Comparison of ENCODE assay signal across 15 mouse cellular contexts in genomic region chr11:98599291-98599690, GRCm38 (mm10). TPM values are rescaled to one million over a fixed set of nuclear protein-coding genes. Genes with fewer than 3 reads are reported as not detected.
DNase-seq lines count a peak whose midpoint lies in the region; ATAC-seq and TF ChIP-seq lines count a peak whose summit lies in the region.
"Had no signal": no experiment of that assay in that cellular context is flagged by ENCODE, and none has a peak within 500 bp of the region (broad histone marks: within the 10 kb centered on the region; RNA-seq: fewer than 3 reads in every experiment).

No protein-coding gene starts in this region.

- in situ Hi-C loops in ES-E14 (cut with MboI; ENCODE audit: low sequenced_read_pairs in 2 of 2, unreplicated experiment in 2 of 2): no loop called here

- WGBS in hindbrain, postnatal 0 days: 31% methylated on average over 18 of the region's 18 CpGs
- WGBS in hindbrain, embryonic 11.5 days: 36% methylated on average over 18 of the region's 18 CpGs

- H3K4me1 ChIP-seq in hindbrain, postnatal 0 days (ENCODE audit: insufficient read depth, low read length): peaks cover 4% of the 10 kb centered on the region; the same call in 1 of the 2 replicates
- H3K4me1 ChIP-seq in hindbrain, embryonic 11.5 days (replicated peaks; ENCODE audit: control insufficient read depth, insufficient read depth, low read length): no peaks in the 10 kb centered on the region
- H3K4me1 ChIP-seq in ES-E14 (ENCODE audit: control insufficient read depth in 2 of 2, insufficient read depth in 2 of 2, low read length in 2 of 2, poor library complexity in 1 of 2): peaks cover 0 to 3% of the 10 kb centered on the region in 2 experiments; a peak in 2 of 4 replicates

- peak overlapping the region; percentile 38 for H3K4me2 ChIP-seq in hindbrain, postnatal 0 days (ENCODE audit: low read depth, low read length)
- no peak overlapping the region for H3K4me2 ChIP-seq in hindbrain, embryonic 11.5 days (replicated peaks; ENCODE audit: low read depth, low read length)

- peak; percentile 3 for DNase-seq in gastrocnemius, postnatal 25 days
- no peak for DNase-seq in gastrocnemius, postnatal 14 days
- peak; percentile 11 for DNase-seq in hindbrain, postnatal 0 days (ENCODE audit: low spot score)
- DNase-seq in hindbrain, embryonic 11.5 days (ENCODE audit: low spot score): no peak
- DNase-seq in ES-E14 (ENCODE audit: low read depth, low spot score): no peak
- DNase-seq in left cerebral cortex, postnatal 36 days (ENCODE audit: low spot score in 2 of 2): no peak
- no peak for DNase-seq in adrenal gland, postnatal 36 days
- DNase-seq: kidney, postnatal 14 days; layer of hippocampus, postnatal 36 days; retina, postnatal 1 day; thymus, postnatal 36 days had no signal

- H3K27ac ChIP-seq in hindbrain, postnatal 0 days: no peak overlapping the region
- H3K27ac ChIP-seq in hindbrain, embryonic 11.5 days (ENCODE audit: low read depth, low read length): no peak overlapping the region
- H3K27ac ChIP-seq in ES-E14 (ENCODE audit: insufficient read depth, low read depth, low read length, poor library complexity, severe bottlenecking): no peak overlapping the region

- no peak overlapping the region for H3K9ac ChIP-seq in hindbrain, postnatal 0 days (replicated peaks; ENCODE audit: low read length)
- H3K9ac ChIP-seq in hindbrain, embryonic 11.5 days (ENCODE audit: low read depth, low read length): no peak overlapping the region
- no peak overlapping the region for H3K9ac ChIP-seq in ES-E14 (ENCODE audit: insufficient read depth, low read depth, low read length, poor library complexity, severe bottlenecking)

- H3K36me3 ChIP-seq in hindbrain, postnatal 0 days (ENCODE audit: insufficient read depth, low read length): no peaks in the 10 kb centered on the region
- H3K36me3 ChIP-seq in hindbrain, embryonic 11.5 days (ENCODE audit: control insufficient read depth, insufficient read depth, low read length): no peaks in the 10 kb centered on the region
- no peaks in the 10 kb centered on the region for H3K36me3 ChIP-seq in ES-E14 (ENCODE audit: control insufficient read depth, insufficient read depth, low read length, poor library complexity, severe bottlenecking)

- no peaks in the 10 kb centered on the region for H3K9me3 ChIP-seq in hindbrain, postnatal 0 days (ENCODE audit: low read length)
- H3K9me3 ChIP-seq in hindbrain, embryonic 11.5 days (ENCODE audit: control insufficient read depth, low read length): no peaks in the 10 kb centered on the region
- H3K9me3 ChIP-seq in ES-E14 (ENCODE audit: control insufficient read depth, insufficient read depth, low read depth, low read length): no peaks in the 10 kb centered on the region

- ATAC-seq in hindbrain, postnatal 0 days: no peak
- no peak for ATAC-seq in hindbrain, embryonic 11.5 days (ENCODE audit: low FRiP score)
- ATAC-seq in granulocyte monocyte progenitor cell, adult 5-6 weeks (replicated peaks; ENCODE audit: poor library complexity, severe bottlenecking): 0 out of 2 replicates have a peak, but pooled peaks have one; percentile 12

- no peak for TF ChIP-seq CTCF in hindbrain, postnatal 0 days (IDR thresholded peaks at IDR 0.05; ENCODE audit: low read depth)

- intact Hi-C loops in gastrocnemius, postnatal 14 days (cut with DNase I; ENCODE audit: low total_unique reads): loop anchor here (5.0 kb wide), 1 partner anchor 47 kb away; the partner anchor contains the start of gene Zpbp2
- intact Hi-C loops in left cerebral cortex, postnatal 36 days (cut with DNase I): no loop called here

- H3K27me3 ChIP-seq in hindbrain, postnatal 0 days (ENCODE audit: insufficient read depth, low read length): peaks cover 3% of the 10 kb centered on the region; the same call in 1 of the 2 replicates
- 0 out of 2 replicates have a peak, but pooled peaks cover 5% of the 10 kb centered on the region for H3K27me3 ChIP-seq in hindbrain, embryonic 11.5 days (ENCODE audit: control insufficient read depth, insufficient read depth, low read length)

- no peak overlapping the region for H3K4me3 ChIP-seq in hindbrain, postnatal 0 days (ENCODE audit: low read length)
- no peak overlapping the region for H3K4me3 ChIP-seq in hindbrain, embryonic 11.5 days (ENCODE audit: low read depth, low read length)
- peak overlapping the region; percentile 33 to 39; a peak in 2 of 4 replicates for H3K4me3 ChIP-seq in ES-E14 (ENCODE audit: insufficient read depth in 1 of 2, low read depth in 1 of 2, low read length in 2 of 2, poor library complexity in 1 of 2, severe bottlenecking in 1 of 2)
- H3K4me3 ChIP-seq: myocyte had no signal

TF ChIP-seq in ES-E14, 5 proteins besides CTCF, POLR2A, EP300 and RAD21:
- TF ChIP-seq ZC3H11A (IDR thresholded peaks at IDR 0.05; ENCODE audit: borderline replicate concordance, low read depth, low read length) (no peak), CHD2 (IDR thresholded peaks at IDR 0.05; ENCODE audit: low read depth, low read length) (no peak), ZNF384 (IDR thresholded peaks at IDR 0.05; ENCODE audit: low read depth, low read length) (no peak), HCFC1 (IDR thresholded peaks at IDR 0.05; ENCODE audit: borderline replicate concordance, insufficient read depth, low read length) (no peak), MAFK (IDR thresholded peaks at IDR 0.05; ENCODE audit: insufficient read depth, low read depth, low read length) (no peak)

RNA-seq across cellular contexts. Expression of gene Lrrc3c, which starts 1.2 kb away (rescaled TPM):
- total RNA-seq in gastrocnemius, postnatal 25 days (2021): not detected
- not detected for total RNA-seq in gastrocnemius, postnatal 14 days (2021)
- not detected in 2 replicates for total RNA-seq in hindbrain, postnatal 0 days (2014; rRNA removed)
- not detected in 2 replicates for polyA plus RNA-seq in hindbrain, postnatal 0 days (2015; fragmentation: Nextera tagmentation; extraction: Ambion mirVana)
- polyA plus RNA-seq in hindbrain, embryonic 11.5 days (2014; fragmentation: Nextera tagmentation; extraction: Ambion mirVana): not detected in 2 replicates
- not detected in 2 replicates for total RNA-seq in ES-E14 (2012; rRNA removed)
- total RNA-seq in granulocyte monocyte progenitor cell, adult 5-6 weeks (2014; fragmentation: Nextera tagmentation): not detected in 2 replicates
- not detected in 2 replicates for total RNA-seq in granulocyte monocyte progenitor cell, adult 5-6 weeks (2017)
- not detected for total RNA-seq in left cerebral cortex, postnatal 36 days (2021)
- not detected for total RNA-seq in adrenal gland, postnatal 36 days (2021)
- total RNA-seq: gastrocnemius, postnatal 4 days; layer of hippocampus, postnatal 36 days; liver, adult 2 months had no signal
- polyA plus RNA-seq: liver, adult 2 months; myocyte had no signal

RNA-seq across cellular contexts. Expression of gene Ormdl3, which starts 12.1 kb away (rescaled TPM):
- 10 to 100 TPM; 19.9 to 28.2 TPM for total RNA-seq in gastrocnemius, postnatal 25 days (2021)
- 10 to 100 TPM; 18.3 to 18.7 TPM for total RNA-seq in gastrocnemius, postnatal 14 days (2021)
- total RNA-seq in hindbrain, postnatal 0 days (2014; rRNA removed): 103 and 112 TPM in 2 replicates
- 98.8 and 100 TPM in 2 replicates for polyA plus RNA-seq in hindbrain, postnatal 0 days (2015; fragmentation: Nextera tagmentation; extraction: Ambion mirVana)
- polyA plus RNA-seq in hindbrain, embryonic 11.5 days (2014; fragmentation: Nextera tagmentation; extraction: Ambion mirVana): 10.9 and 12.2 TPM in 2 replicates
- total RNA-seq in ES-E14 (2012; rRNA removed): 45.4 and 55.3 TPM in 2 replicates
- 5.9 and 7.3 TPM in 2 replicates for total RNA-seq in granulocyte monocyte progenitor cell, adult 5-6 weeks (2014; fragmentation: Nextera tagmentation)
- total RNA-seq in granulocyte monocyte progenitor cell, adult 5-6 weeks (2017): 7.7 and 8.6 TPM in 2 replicates
- total RNA-seq in left cerebral cortex, postnatal 36 days (2021): 10 to 100 TPM; 46.5 to 47.8 TPM
- 100 to 1,000 TPM; 133 to 139 TPM for total RNA-seq in adrenal gland, postnatal 36 days (2021)

RNA-seq across cellular contexts. Expression of gene Gm12355, which starts 26.2 kb away (rescaled TPM):
- 1 to 10 TPM; 3.1 to 6.4 TPM for total RNA-seq in gastrocnemius, postnatal 25 days (2021)
- total RNA-seq in gastrocnemius, postnatal 14 days (2021): 1 to 10 TPM; 5.0 to 6.6 TPM
- 0.21 TPM in 1 of 2 replicates, not detected in the other for total RNA-seq in hindbrain, postnatal 0 days (2014; rRNA removed)
- 0.25 and 0.33 TPM in 2 replicates for polyA plus RNA-seq in hindbrain, postnatal 0 days (2015; fragmentation: Nextera tagmentation; extraction: Ambion mirVana)
- 0.85 and 1.8 TPM in 2 replicates for polyA plus RNA-seq in hindbrain, embryonic 11.5 days (2014; fragmentation: Nextera tagmentation; extraction: Ambion mirVana)
- 2.2 and 2.9 TPM in 2 replicates for total RNA-seq in ES-E14 (2012; rRNA removed)
- total RNA-seq in granulocyte monocyte progenitor cell, adult 5-6 weeks (2014; fragmentation: Nextera tagmentation): 1.6 and 1.8 TPM in 2 replicates
- total RNA-seq in granulocyte monocyte progenitor cell, adult 5-6 weeks (2017): 4.8 and 9.5 TPM in 2 replicates
- total RNA-seq in left cerebral cortex, postnatal 36 days (2021): 10 to 100 TPM in 1 of 2 experiments, 1 to 10 TPM in 1; 9.4 to 10.6 TPM
- total RNA-seq in adrenal gland, postnatal 36 days (2021): 10 to 100 TPM; 13.9 to 15.3 TPM
- total RNA-seq: liver, adult 2 months had no signal
- polyA plus RNA-seq: liver, adult 2 months had no signal

RNA-seq across cellular contexts. Expression of gene Gsdma3, which starts 26.9 kb away (rescaled TPM):
- total RNA-seq in gastrocnemius, postnatal 25 days (2021): 1 to 10 TPM; 1.3 to 2.4 TPM
- under 1 TPM; 0.16 to 0.39 TPM for total RNA-seq in gastrocnemius, postnatal 14 days (2021)
- 0.68 TPM in 1 of 2 replicates, not detected in the other for total RNA-seq in hindbrain, postnatal 0 days (2014; rRNA removed)
- not detected in 2 replicates for polyA plus RNA-seq in hindbrain, postnatal 0 days (2015; fragmentation: Nextera tagmentation; extraction: Ambion mirVana)
- polyA plus RNA-seq in hindbrain, embryonic 11.5 days (2014; fragmentation: Nextera tagmentation; extraction: Ambion mirVana): not detected in 2 replicates
- total RNA-seq in ES-E14 (2012; rRNA removed): not detected in 2 replicates
- not detected in 2 replicates for total RNA-seq in granulocyte monocyte progenitor cell, adult 5-6 weeks (2014; fragmentation: Nextera tagmentation)
- total RNA-seq in granulocyte monocyte progenitor cell, adult 5-6 weeks (2017): not detected in 2 replicates
- total RNA-seq in left cerebral cortex, postnatal 36 days (2021): not detected
- total RNA-seq in adrenal gland, postnatal 36 days (2021): 10 to 100 TPM; 12.9 to 17.0 TPM
- total RNA-seq: liver, adult 2 months had no signal
- polyA plus RNA-seq: liver, adult 2 months; myocyte had no signal

RNA-seq across cellular contexts. Expression of gene Gsdma2, which starts 47.3 kb away (rescaled TPM):
- total RNA-seq in gastrocnemius, postnatal 25 days (2021): not detected
- total RNA-seq in gastrocnemius, postnatal 14 days (2021): not detected
- total RNA-seq in hindbrain, postnatal 0 days (2014; rRNA removed): not detected in 2 replicates
- polyA plus RNA-seq in hindbrain, postnatal 0 days (2015; fragmentation: Nextera tagmentation; extraction: Ambion mirVana): not detected in 2 replicates
- not detected in 2 replicates for polyA plus RNA-seq in hindbrain, embryonic 11.5 days (2014; fragmentation: Nextera tagmentation; extraction: Ambion mirVana)
- total RNA-seq in ES-E14 (2012; rRNA removed): not detected in 2 replicates
- total RNA-seq in granulocyte monocyte progenitor cell, adult 5-6 weeks (2014; fragmentation: Nextera tagmentation): not detected in 2 replicates
- not detected in 2 replicates for total RNA-seq in granulocyte monocyte progenitor cell, adult 5-6 weeks (2017)
- total RNA-seq in left cerebral cortex, postnatal 36 days (2021): not detected
- total RNA-seq in adrenal gland, postnatal 36 days (2021): under 1 TPM; 0.43 to 0.76 TPM
- total RNA-seq: gastrocnemius, postnatal 4 days; layer of hippocampus, postnatal 36 days; liver, adult 2 months had no signal
- polyA plus RNA-seq: liver, adult 2 months; myocyte had no signal

Comparison
In these comparisons a context has a peak if more than half of its experiments do, and no peak if none do; other contexts are left out.
1. DNase-seq: peak in gastrocnemius, postnatal 25 days (single experiment) and hindbrain, postnatal 0 days (single experiment); none in gastrocnemius, postnatal 14 days (single experiment), hindbrain, embryonic 11.5 days (single experiment), ES-E14 (single experiment), left cerebral cortex, postnatal 36 days (0 of 2) and adrenal gland, postnatal 36 days (0 of 2).
2. H3K4me3 ChIP-seq: peak in ES-E14 (2 of 2); none in hindbrain, postnatal 0 days (single experiment) and hindbrain, embryonic 11.5 days (single experiment).